Mouse (Mus musculus): ENCODE measurements around the gene Robo4.

Gene Robo4

DNA sequence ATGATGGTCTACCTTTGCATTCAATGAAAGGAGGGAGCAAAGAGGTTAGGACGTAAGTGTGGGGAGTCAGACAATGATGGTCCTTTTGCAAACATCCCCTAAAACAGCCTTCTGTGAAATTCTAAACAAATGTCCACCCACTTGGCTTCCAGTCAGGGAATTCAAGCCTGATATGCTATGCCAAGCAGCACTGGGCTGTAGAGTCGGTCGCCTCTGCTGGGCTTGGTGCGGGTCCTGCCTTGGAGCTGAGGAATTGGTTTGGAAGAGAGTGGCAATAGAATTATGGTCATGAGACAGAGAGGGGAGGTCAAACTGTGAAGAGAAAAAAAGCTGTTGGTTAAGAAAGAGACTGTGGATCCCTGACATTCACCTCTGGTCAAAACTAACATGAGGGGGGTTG lies 51.6 kb downstream of the Robo4 start:
- no peak for DNase-seq (ENCODE audit: extremely low read depth, low read depth, low spot score)

DNA sequence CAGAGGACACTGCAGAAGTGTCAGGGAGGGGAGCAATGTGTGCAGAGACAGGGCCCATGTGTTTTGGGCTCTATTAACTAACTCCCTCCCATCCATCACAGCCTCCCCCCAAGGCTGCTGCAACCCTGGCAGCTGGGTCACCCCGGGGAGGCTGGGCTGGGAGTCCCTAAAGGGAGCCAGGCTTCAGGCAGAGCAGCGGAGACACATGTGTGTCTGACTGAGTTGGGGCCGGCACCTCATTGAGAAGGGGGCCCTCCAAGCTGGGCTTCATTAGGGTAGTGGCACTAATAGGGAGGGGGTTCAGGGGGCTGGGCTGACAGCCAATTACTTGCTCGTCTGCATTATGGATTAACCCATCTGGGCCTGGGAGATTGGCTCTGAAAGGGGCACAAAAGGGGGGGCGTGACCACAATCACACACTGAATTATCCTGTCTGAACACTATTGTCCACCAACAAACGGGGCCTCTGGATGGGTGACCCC lies 52.4 kb downstream of the Robo4 start:
- no peak for DNase-seq (ENCODE audit: extremely low read depth, low read depth, low spot score)

DNA sequence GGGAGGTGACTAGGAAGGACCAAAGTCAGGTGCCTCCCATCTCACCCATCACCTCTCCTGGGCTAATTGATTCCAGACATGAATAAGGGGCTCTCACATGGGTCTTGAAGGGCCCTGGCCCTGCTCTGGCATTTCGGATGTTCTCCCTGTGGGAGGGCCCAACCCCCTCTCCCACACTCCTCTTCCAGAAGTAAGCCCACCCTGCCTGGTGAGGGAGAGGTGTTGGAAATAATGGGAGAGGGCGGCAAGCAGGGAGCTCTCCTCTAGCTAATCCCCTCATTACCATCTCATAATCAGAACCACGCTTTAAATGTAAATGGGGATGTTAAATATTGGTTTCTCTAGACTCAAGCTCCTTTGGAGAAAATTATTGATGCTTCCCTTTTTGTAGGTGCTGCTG lies 53.3 kb downstream of the Robo4 start:
- no peak for DNase-seq (ENCODE audit: extremely low read depth, low read depth, low spot score)

DNA sequence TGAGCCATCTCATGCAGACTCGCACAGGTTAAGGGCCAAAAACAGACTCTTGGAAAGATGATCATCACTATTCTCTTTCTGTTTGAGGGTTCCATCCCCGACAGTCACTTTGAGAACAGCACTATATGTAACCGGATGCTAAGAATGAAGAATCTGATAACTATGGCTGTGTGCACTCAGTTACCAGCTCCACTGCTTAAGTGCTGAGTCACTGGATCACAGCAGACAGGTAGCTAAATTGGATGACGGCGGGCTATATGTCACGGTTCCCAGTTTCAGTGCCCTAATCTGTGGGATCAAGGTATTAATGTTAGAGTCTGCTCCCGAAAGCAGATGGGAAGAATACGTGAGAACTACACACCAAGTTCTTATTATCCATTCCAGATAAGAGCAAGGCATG lies 54.2 kb downstream of the Robo4 start:
- no peak for DNase-seq (ENCODE audit: extremely low read depth, low read depth, low spot score)

DNA sequence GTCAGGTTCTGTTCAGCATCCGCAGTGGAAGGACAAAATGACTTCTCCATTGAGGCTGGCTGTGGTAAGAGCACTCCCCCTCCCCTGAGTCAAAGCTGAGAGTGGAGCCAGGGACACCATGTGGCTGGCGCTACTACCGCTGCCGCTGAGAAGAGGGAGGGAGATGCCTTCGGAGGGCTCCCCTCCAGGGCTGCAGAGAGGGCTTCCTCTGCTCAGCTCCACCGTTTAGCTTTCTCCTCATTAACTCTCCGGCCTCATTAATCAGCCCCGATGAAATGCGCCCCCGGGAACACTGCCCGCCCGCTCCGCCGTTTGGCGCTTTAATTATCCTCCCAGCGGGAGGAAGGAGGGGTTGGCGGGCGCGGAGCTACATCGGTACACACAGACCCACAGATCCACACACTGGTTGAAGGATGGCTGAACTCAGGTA lies 54.8 kb downstream of the Robo4 start:
- DNase-seq (ENCODE audit: extremely low read depth, low read depth, low spot score), result no peak

DNA sequence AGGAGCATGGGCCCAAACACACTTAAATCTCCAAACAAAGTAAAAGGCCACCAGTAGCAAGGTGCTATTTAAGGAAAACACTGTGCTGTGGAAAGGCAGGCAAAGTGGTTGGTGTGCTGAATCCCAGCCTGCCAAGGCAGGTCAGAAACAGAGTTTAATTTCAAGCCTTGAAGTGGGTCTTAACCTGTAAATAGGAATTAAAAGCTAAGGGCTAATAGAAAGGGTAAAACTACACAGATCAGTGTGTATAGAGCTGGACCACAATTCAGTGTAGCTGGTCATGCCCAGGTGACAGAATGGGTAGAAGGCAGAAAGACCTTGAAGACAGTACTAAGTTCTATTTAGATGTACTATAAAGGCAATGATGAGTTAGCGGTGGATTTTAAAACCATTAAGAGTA lies 55.5 kb downstream of the Robo4 start:
- DNase-seq (ENCODE audit: extremely low read depth, low read depth, low spot score), result no peak

DNA sequence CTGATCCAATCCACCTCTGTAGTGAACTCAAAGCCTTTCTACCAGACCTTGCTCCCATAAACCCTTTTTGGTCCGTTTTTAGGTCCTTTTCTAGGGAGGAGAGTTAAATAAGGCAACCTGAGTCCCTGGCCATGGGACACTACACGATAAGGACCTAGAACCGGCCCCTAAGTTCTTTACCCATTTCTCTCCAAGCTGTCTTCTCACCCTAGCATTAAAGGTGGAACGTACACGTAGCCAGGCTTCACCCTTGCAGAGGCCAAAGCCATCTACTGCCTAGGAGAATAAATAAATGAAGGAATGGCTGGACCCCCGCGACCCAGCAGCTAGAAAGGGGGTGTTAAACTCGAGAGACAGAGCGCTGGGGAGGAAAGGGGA lies 58.0 kb downstream of the Robo4 start:
- DNase-seq (ENCODE audit: extremely low read depth, low read depth, low spot score), result no peak

DNA sequence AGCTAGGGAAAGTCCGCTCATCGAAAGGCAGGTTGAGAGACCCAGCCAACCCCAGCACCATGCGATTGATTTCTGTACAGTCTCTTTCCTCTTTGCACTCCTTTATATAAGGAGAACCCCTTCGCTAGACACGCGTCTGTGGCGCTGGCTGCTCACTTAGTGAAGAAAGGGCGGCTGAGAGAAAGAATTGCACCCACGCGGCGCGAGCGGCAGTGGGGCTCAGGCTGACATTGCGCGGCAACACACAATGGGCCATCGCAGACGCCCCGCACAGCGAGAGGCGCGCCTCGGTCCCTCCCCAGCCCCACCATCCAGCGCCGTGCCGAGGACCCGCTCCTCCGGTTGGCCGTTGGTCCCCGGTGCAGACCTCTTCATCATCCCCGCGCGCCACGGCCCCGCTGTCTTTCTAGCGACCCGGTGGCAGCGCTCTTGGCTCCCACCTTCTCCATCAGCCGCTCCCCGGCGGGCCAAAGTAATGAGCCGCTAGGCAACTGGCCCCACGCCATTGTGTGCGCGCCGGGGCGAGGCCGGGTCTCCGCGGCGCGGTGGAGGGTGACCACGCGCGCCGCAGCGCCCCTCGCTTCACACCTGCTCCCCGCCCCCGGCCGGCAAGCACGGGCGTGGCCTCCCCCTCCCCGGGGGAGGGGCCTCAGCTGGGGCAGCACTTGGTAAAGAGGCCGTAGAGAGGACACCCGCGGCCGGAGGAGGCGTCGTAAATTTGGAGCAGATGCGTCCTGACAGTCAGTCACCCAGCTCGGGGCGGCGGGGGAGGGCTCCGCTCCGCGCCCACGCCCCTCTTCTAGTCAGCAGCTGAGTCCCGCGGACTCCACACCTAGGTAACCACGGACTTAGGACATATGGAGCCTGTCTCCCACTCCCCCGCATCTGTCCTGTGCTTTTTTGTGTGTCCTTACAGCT lies 58.6 kb downstream of the Robo4 start:
- no peak for DNase-seq (ENCODE audit: extremely low read depth, low read depth, low spot score)

DNA sequence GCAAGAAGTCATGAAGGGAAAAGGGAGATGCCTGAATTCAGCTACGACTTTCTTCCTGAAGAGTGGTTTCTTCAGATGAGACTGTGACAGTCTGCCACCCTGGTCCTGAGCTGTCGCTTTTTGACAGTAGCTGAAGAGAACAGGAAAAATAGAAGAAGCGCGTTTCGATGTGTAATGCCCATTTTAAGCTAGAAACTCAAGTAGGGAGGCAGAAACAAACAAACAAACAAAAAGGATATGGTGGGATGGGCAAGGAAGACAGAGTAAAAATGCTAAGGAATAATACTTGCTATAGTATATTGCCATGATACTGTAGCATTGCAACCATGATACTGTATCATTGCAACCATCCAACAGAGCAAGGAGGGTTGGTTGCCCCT lies 59.3 kb downstream of the Robo4 start:
- DNase-seq (ENCODE audit: extremely low read depth, low read depth, low spot score), result no peak

DNA sequence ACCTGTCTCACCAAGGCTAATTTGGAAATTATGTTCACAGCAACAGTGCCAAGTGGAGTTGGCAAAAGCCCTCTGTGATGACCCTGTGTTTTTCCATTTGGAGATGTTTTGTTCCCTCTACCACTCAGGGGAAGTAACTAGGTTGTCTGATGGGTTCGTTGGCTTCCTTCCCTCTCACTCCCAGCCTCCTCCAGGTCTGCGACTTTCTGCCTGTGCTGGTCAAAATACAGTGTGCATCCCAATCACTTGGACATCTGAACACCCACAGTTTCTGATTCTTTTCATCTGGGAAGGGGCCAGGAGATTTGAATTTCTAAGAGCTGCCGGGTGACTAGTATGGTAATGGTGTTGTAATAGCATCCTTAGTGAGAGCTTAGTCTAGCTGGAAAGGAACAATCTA lies 59.9 kb downstream of the Robo4 start:
- no peak for DNase-seq (ENCODE audit: extremely low read depth, low read depth, low spot score)

DNA sequence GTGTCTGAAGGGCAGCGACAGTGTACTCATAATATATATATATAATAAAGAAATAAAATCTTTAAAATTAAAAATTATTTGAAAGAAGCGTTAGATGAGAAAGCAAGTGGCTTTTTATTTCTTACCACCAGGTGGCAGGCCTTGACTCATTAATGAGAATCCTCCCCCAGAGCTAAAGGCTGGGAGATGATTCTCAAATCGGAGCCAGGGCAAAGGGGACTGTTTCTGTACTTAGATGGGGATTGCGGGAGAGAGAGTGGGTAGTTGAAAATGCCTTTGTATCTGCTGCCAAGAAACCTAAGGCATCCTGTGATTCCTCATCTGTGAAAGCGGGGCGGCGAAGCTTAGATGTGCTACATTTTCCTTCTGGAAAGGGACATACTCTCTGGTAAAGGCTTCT lies 61.1 kb downstream of the Robo4 start:
- no peak for DNase-seq (ENCODE audit: extremely low read depth, low read depth, low spot score)

All from fat pad, adult 2 months (tissue).